Mouse (Mus musculus) liver, adult 2 months (tissue): Measurements from ENCODE around the gene Krt4.

Experiments
- CTCF ChIP-seq: fragments of 200-500 bp; IDR thresholded peaks from 2 replicates; pipeline ENCODE4 v1.5.1; 2011; ENCODE audit warnings: low read depth, low read length, control low read depth
- POLR2A ChIP-seq: fragments of 200-500 bp; IDR thresholded peaks from 2 replicates; pipeline ENCODE4 v1.6.1; 2011; ENCODE audit warnings: low read length, control low read depth; ENCODE audit not compliant: insufficient read depth; ENCODE audit errors: extremely low read depth

DNA sequence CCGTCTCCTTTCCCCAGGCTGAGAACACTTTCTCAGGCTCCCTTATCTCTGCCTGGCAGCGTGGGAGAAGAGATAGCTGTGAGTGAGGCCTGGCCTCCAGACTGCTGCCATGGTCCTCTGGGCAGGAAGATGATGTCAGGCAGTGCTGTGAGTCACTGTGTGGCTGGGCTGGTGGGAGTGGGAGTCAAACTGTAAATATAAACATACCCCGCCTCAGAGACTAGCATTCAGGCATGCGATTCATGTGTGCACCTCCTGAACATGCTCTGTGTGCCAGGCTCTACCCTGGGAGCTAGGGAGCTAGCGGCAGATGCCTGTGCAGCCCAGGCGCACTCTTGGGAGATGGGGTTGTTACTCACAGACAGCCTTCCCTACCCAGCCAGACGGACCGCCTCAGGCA lies 17.4 kb upstream of the Krt4 start:
- no peak for TF ChIP-seq CTCF
- TF ChIP-seq POLR2A, result no peak
